27 mouse cellular contexts compared by ENCODE assay signal in genomic region chr4:34583427-34583826, GRCm38 (mm10). TPM values are rescaled to one million over a fixed set of nuclear protein-coding genes. Genes with fewer than 3 reads are reported as not detected.
DNase-seq lines count a peak whose midpoint lies in the region; ATAC-seq and TF ChIP-seq lines count a peak whose summit lies in the region.
"Had no signal": no experiment of that assay in that cellular context is flagged by ENCODE, and none has a peak within 500 bp of the region (broad histone marks: within the 10 kb centered on the region; RNA-seq: fewer than 3 reads in every experiment).

No protein-coding gene starts in this region.

- no peak for ATAC-seq in heart, postnatal 0 days (ENCODE audit: insufficient read depth, low read depth)
- ATAC-seq: activated CD4-positive, CD25-positive, alpha-beta regulatory T cell, adult 4 months; CD4-positive, CD25-positive, alpha-beta regulatory T cell, adult 4 months; forebrain, embryonic 14.5 days; forebrain, embryonic 16.5 days; Patski had no signal

- DNase-seq in adrenal gland, postnatal 10 days, result peak; percentile 73
- DNase-seq in adrenal gland, postnatal 4 days (ENCODE audit: low spot score in 2 of 2), result no peak
- DNase-seq in adrenal gland, postnatal 25 days, result peak; percentile 20
- no peak for DNase-seq in adrenal gland, adult 2 months
- DNase-seq in heart, postnatal 0 days (ENCODE audit: low spot score), result no peak
- no peak for DNase-seq in heart, adult 8-10 months (ENCODE audit: low spot score)
- peak; percentile 47 for DNase-seq in adipocyte (ENCODE audit: low spot score)
- DNase-seq: B cell, adult 2 months; cerebellum, adult 11 months; cerebellum, adult 18-20 months; cerebellum, adult 8-10 months; cerebellum, adult 9-11 months; cerebellum, postnatal 14 days; cerebellum, postnatal 36 days; embryo, embryonic 11 days had no signal

- peaks cover 60% of the 10 kb centered on the region for H3K36me3 ChIP-seq in heart, postnatal 0 days (replicated peaks; ENCODE audit: control insufficient read depth, insufficient read depth, low read length)

- WGBS in heart, postnatal 0 days, result 86% methylated on average over 3 of the region's 3 CpGs

- no peak for TF ChIP-seq CTCF in heart, postnatal 0 days (IDR thresholded peaks at IDR 0.05; ENCODE audit: low read depth)

- H3K4me3 ChIP-seq in heart, postnatal 0 days (ENCODE audit: low read depth, low read length), result no peak overlapping the region
- H3K4me3 ChIP-seq: embryonic facial prominence, embryonic 13.5 days; embryonic facial prominence, embryonic 15.5 days; erythroblast, embryonic 14.5 days; forebrain, embryonic 10.5 days; forebrain, embryonic 12.5 days had no signal

- TF ChIP-seq EP300 in heart, postnatal 0 days (IDR thresholded peaks at IDR 0.05; ENCODE audit: low read depth), result no peak

- no peak overlapping the region for H3K4me2 ChIP-seq in heart, postnatal 0 days (ENCODE audit: low read depth, low read length)
- H3K4me2 ChIP-seq: embryonic facial prominence, embryonic 13.5 days; embryonic facial prominence, embryonic 15.5 days; forebrain, embryonic 12.5 days had no signal

- no peak overlapping the region for H3K9ac ChIP-seq in heart, postnatal 0 days (replicated peaks; ENCODE audit: low read depth, low read length)
- H3K9ac ChIP-seq: embryonic facial prominence, embryonic 13.5 days; embryonic facial prominence, embryonic 15.5 days; forebrain, embryonic 12.5 days had no signal

- 0 out of 2 replicates have a peak overlapping the region, but pooled peaks have one; percentile 4 for H3K27ac ChIP-seq in heart, postnatal 0 days (ENCODE audit: low read depth)
- H3K27ac ChIP-seq: embryonic facial prominence, embryonic 13.5 days; embryonic facial prominence, embryonic 15.5 days; forebrain, embryonic 10.5 days; forebrain, embryonic 12.5 days had no signal

- no peaks in the 10 kb centered on the region for H3K27me3 ChIP-seq in heart, postnatal 0 days (ENCODE audit: control insufficient read depth, insufficient read depth, low read length)
- H3K27me3 ChIP-seq: CH12.LX; embryonic facial prominence, embryonic 13.5 days; embryonic facial prominence, embryonic 15.5 days; forebrain, embryonic 12.5 days; Patski had no signal

- H3K9me3 ChIP-seq in heart, postnatal 0 days (replicated peaks; ENCODE audit: control insufficient read depth, low read length), result no peaks in the 10 kb centered on the region
- H3K9me3 ChIP-seq: embryonic facial prominence, embryonic 13.5 days; embryonic facial prominence, embryonic 15.5 days; forebrain, embryonic 10.5 days; forebrain, embryonic 12.5 days; G1E had no signal

- H3K4me1 ChIP-seq in heart, postnatal 0 days (ENCODE audit: control insufficient read depth, insufficient read depth), result peaks cover 19% of the 10 kb centered on the region; the same call in 1 of the 2 replicates
- H3K4me1 ChIP-seq: embryonic facial prominence, embryonic 13.5 days; embryonic facial prominence, embryonic 15.5 days; forebrain, embryonic 10.5 days; forebrain, embryonic 12.5 days had no signal

RNA-seq across cellular contexts. Expression of gene Orc3, which starts 31.3 kb away (rescaled TPM):
- 10 to 100 TPM; 56.3 to 81.0 TPM for total RNA-seq in adrenal gland, postnatal 10 days (2021)
- total RNA-seq in adrenal gland, postnatal 4 days (2021), result 10 to 100 TPM; 83.4 to 84.8 TPM
- 67.7 and 70.0 TPM in 2 replicates for total RNA-seq in adrenal gland, postnatal 25 days (2021)
- 10 to 100 TPM; 55.7 to 58.1 TPM for total RNA-seq in adrenal gland, adult 2 months (2021)
- 5.3 and 8.2 TPM in 2 replicates for polyA plus RNA-seq in adrenal gland, adult 2 months (2012; rRNA removed)
- 41.0 and 47.8 TPM in 2 replicates for total RNA-seq in heart, postnatal 0 days (2014; rRNA removed; ENCODE audit: low replicate concordance)
- 50.0 and 51.4 TPM in 2 replicates for polyA plus RNA-seq in heart, postnatal 0 days (2015; fragmentation: Nextera tagmentation; extraction: Ambion mirVana)
- 10 to 100 TPM; 32.9 to 36.3 (median 34.1) TPM for total RNA-seq in heart, adult 8-10 months (2022)

RNA-seq across cellular contexts. Expression of gene Rars2, which starts 31.3 kb away (rescaled TPM):
- 10 to 100 TPM; 41.6 to 45.8 TPM for total RNA-seq in adrenal gland, postnatal 10 days (2021)
- 10 to 100 TPM; 40.0 to 48.6 TPM for total RNA-seq in adrenal gland, postnatal 4 days (2021)
- 39.6 and 46.2 TPM in 2 replicates for total RNA-seq in adrenal gland, postnatal 25 days (2021)
- total RNA-seq in adrenal gland, adult 2 months (2021), result 10 to 100 TPM; 35.8 to 36.5 TPM
- polyA plus RNA-seq in adrenal gland, adult 2 months (2012; rRNA removed), result 3.3 and 3.9 TPM in 2 replicates
- 19.4 and 93.2 TPM in 2 replicates for total RNA-seq in heart, postnatal 0 days (2014; rRNA removed; ENCODE audit: low replicate concordance)
- 49.7 and 51.2 TPM in 2 replicates for polyA plus RNA-seq in heart, postnatal 0 days (2015; fragmentation: Nextera tagmentation; extraction: Ambion mirVana)
- 10 to 100 TPM; 23.0 to 27.2 (median 26.1) TPM for total RNA-seq in heart, adult 8-10 months (2022)

RNA-seq across cellular contexts. Expression of gene Akirin2, which starts 32.7 kb away (rescaled TPM):
- total RNA-seq in adrenal gland, postnatal 10 days (2021), result 10 to 100 TPM; 61.4 to 65.6 TPM
- 10 to 100 TPM; 85.7 to 87.0 TPM for total RNA-seq in adrenal gland, postnatal 4 days (2021)
- 70.2 and 79.2 TPM in 2 replicates for total RNA-seq in adrenal gland, postnatal 25 days (2021)
- 10 to 100 TPM; 74.8 to 78.0 TPM for total RNA-seq in adrenal gland, adult 2 months (2021)
- polyA plus RNA-seq in adrenal gland, adult 2 months (2012; rRNA removed), result 23.5 and 54.9 TPM in 2 replicates
- 29.0 and 66.3 TPM in 2 replicates for total RNA-seq in heart, postnatal 0 days (2014; rRNA removed; ENCODE audit: low replicate concordance)
- 34.2 and 37.0 TPM in 2 replicates for polyA plus RNA-seq in heart, postnatal 0 days (2015; fragmentation: Nextera tagmentation; extraction: Ambion mirVana)
- total RNA-seq in heart, adult 8-10 months (2022), result 10 to 100 TPM; 53.3 to 58.5 (median 56.8) TPM

Comparison
In these comparisons a context has a peak if more than half of its experiments do, and no peak if none do; other contexts are left out.
1. DNase-seq: peak in adrenal gland, postnatal 10 days (single experiment), adrenal gland, postnatal 25 days (single experiment) and adipocyte (single experiment); none in adrenal gland, postnatal 4 days (0 of 2), adrenal gland, adult 2 months (single experiment), heart, postnatal 0 days (single experiment) and heart, adult 8-10 months (single experiment).